Mouse (Mus musculus): ENCODE data around the gene Olfr1427. TPM values are rescaled to one million over a fixed set of nuclear protein-coding genes. Genes with fewer than 3 reads are reported as not detected.
"Not testable (repeated sequence)": the region's sequence is repeated elsewhere in the genome, so short reads cannot be mapped to it uniquely, and the experiment has no call there.

Olfr1427 gene
- polyA plus RNA-seq (2015; fragmentation: Nextera tagmentation; extraction: Ambion mirVana), result not detected in 2 replicates

GRCm38 (mm10) chr19:12103234-12103633 lies at the start of gene Olfr1427:
Gene Olfr1427, minus strand, starts transcription at chr19:12103334.
- WGBS, result 96% methylated on average over 2 of the region's 2 CpGs
- H3K4me1 ChIP-seq, result no peaks in the 10 kb centered on the region
- H3K36me3 ChIP-seq (replicated peaks), result no peaks in the 10 kb centered on the region
- no peak for ATAC-seq (replicated peaks)
- H3K4me2 ChIP-seq, result no peak within 1 kb of the TSS
- H3K27me3 ChIP-seq (replicated peaks), result no peaks in the 10 kb centered on the region
- H3K4me3 ChIP-seq, result no peak within 1 kb of the TSS
- H3K9me3 ChIP-seq, result no peaks in the 10 kb centered on the region
- no peak within 1 kb of the TSS for H3K27ac ChIP-seq
- no peak within 1 kb of the TSS for H3K9ac ChIP-seq

- no peaks in the 10 kb centered on the region for H3K27me3 ChIP-seq (replicated peaks)
- H3K9ac ChIP-seq, result no peak overlapping the region
- H3K36me3 ChIP-seq (replicated peaks), result no peaks in the 10 kb centered on the region
- no peaks in the 10 kb centered on the region for H3K4me1 ChIP-seq
- no peak overlapping the region for H3K4me2 ChIP-seq
- H3K27ac ChIP-seq, result no peak overlapping the region
- H3K4me3 ChIP-seq, result no peak overlapping the region
- H3K9me3 ChIP-seq, result no peaks in the 10 kb centered on the region
- 85% methylated on average over 3 of the region's 3 CpGs for WGBS
- no peak for ATAC-seq (replicated peaks)
Measured at GRCm38 (mm10) chr19:12145452-12145851, 42.3 kb upstream of the Olfr1427 start.

DNA sequence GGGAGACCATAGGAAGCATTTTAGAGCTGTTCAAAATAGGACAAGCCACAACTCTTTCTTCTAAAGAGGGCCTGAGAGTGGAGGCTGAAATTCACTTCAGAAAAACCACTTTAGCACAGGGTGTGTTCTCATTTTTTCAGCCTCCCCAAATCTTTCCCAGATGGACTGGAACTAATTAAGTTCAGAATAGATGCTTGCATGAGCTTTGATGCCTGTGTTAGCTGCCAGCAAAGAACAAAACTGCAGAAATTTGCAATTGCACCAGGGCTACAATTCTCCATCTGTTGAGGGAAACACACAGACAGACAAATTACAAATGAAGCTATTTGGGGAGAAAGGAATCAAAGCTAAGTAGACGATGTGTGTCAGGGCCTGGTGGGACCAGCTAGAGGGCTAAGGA lies 40.2 kb upstream of the Olfr1427 start:
- H3K4me1 ChIP-seq, result no peaks in the 10 kb centered on the region
- no peak overlapping the region for H3K9ac ChIP-seq
- H3K9me3 ChIP-seq, result no peaks in the 10 kb centered on the region
- H3K36me3 ChIP-seq (replicated peaks), result no peaks in the 10 kb centered on the region
- H3K27ac ChIP-seq, result no peak overlapping the region
- no peak overlapping the region for H3K4me3 ChIP-seq
- no peak for ATAC-seq (replicated peaks)
- no peaks in the 10 kb centered on the region for H3K27me3 ChIP-seq (replicated peaks)
- H3K4me2 ChIP-seq, result no peak overlapping the region
- WGBS, result 39% methylated on average over 1 of the region's 1 CpGs

DNA sequence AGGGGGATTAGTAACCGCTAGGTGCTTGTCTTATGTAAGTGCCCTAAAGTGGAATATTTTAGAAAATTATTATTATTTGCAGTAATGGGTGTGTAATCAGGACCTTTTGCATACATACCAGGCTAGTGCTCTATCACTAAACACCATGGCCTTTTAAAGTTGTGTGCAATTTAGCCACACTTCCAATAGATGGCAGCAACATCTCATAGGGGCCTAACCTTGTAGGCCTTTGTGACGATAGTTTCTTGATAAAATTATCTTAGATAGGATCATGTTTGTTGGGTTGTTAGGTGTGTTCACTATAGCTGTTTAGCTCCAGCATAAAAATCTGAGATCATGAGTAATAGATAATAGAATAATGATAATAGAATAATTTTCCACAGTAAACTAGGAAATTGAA lies 31.2 kb upstream of the Olfr1427 start:
- Histone ChIP-seq H3K4me2 (no peak overlapping the region), H3K4me3 (no peak overlapping the region), H3K27me3 (replicated peaks) (no peaks in the 10 kb centered on the region), H3K36me3 (replicated peaks) (no peaks in the 10 kb centered on the region), H3K9ac (no peak overlapping the region), H3K27ac (no peak overlapping the region), H3K4me1 (no peaks in the 10 kb centered on the region), H3K9me3 (no peaks in the 10 kb centered on the region)
- 34% methylated on average over 2 of the region's 2 CpGs for WGBS
- ATAC-seq (replicated peaks), result no peak

DNA sequence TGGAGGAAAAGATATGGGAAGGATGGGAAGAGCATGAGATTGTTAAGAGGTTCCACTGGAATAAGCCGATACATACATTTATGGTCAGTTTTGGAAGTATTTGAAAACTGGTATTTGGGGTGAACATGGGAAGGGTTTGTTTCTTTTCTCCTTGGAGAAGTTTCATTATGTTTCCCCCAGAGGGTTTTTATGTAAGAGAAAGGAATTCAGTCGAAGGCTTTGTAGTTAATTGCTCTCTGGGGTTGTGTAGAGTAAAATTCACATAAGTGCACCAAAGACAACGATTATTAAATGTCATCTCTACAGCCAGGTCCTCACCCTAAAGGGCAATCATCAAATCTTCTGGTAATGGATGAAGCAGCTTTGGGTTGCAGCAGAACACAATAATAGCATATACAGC lies 20.0 kb upstream of the Olfr1427 start, which contains the start of gene Olfr76:
TSS of gene Olfr76 (minus strand) at position 101 of the 400 bp plus-strand sequence.
- Histone ChIP-seq H3K4me1 (no peaks in the 10 kb centered on the region), H3K9me3 (no peaks in the 10 kb centered on the region)
- 80% methylated on average over 3 of the region's 3 CpGs for WGBS

DNA sequence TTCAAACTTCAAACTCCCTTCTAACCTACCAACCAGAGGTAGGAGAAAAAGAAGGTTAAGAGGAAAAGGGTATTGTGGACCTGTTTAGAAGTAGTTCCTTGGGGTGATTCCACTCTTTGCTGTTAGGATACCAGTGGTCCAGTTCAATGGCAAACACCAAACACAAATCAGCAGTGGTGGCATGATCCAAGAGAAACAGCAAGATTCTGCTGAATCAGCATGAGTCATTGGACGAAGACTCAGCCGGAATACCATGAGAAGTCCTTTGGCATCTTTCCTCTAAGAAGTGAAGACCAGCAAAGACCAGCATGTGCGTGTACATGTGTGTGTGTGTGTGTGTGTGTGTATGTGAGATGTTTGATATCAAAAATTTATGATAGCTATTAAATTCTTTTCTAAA lies 13.3 kb upstream of the Olfr1427 start:
- H3K27ac ChIP-seq, result no peak overlapping the region
- H3K4me3 ChIP-seq, result no peak overlapping the region
- H3K9ac ChIP-seq, result no peak overlapping the region
- no peaks in the 10 kb centered on the region for H3K36me3 ChIP-seq (replicated peaks)
- no peaks in the 10 kb centered on the region for H3K4me1 ChIP-seq
- H3K27me3 ChIP-seq (replicated peaks), result no peaks in the 10 kb centered on the region
- H3K4me2 ChIP-seq, result no peak overlapping the region
- no peak for ATAC-seq (replicated peaks)
- WGBS, result 89% methylated on average over 3 of the region's 3 CpGs
- H3K9me3 ChIP-seq, result no peaks in the 10 kb centered on the region

More for the DNA sequence above, 20.0 kb upstream of the Olfr1427 start, which contains the start of gene Olfr76:
- Histone ChIP-seq H3K27me3 (replicated peaks) (no peaks in the 10 kb centered on the region), H3K36me3 (replicated peaks) (no peaks in the 10 kb centered on the region), H3K27ac (no peak within 1 kb of the TSS), H3K4me3 (no peak within 1 kb of the TSS), H3K4me2 (no peak within 1 kb of the TSS), H3K9ac (no peak within 1 kb of the TSS)
- no peak for ATAC-seq (replicated peaks)

DNA sequence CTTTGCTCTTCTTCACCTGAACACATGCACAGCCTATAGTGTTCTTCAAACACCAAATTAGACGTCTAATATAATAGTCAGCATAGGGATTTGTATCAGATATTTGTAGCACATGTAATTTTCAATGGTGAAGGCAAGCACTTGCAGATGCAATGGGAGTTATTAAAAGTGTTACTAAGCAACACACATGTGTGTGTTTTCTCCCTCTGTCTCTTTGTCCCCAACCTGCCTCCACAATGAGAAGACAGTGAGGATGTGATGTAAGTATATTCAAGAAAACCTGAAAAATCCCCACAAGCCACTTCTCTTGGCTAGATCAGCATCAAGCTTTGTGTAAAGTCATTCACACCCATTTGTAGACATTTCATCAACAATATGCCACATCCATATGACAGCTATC lies 12.7 kb upstream of the Olfr1427 start, which contains the start of gene Olfr1428:
TSS of gene Olfr1428 (minus strand) at position 101 of the 400 bp plus-strand sequence.
- no peak for ATAC-seq (replicated peaks)
- no peaks in the 10 kb centered on the region for H3K4me1 ChIP-seq
- H3K4me2 ChIP-seq, result no peak within 1 kb of the TSS
- 87% methylated on average over 1 of the region's 1 CpGs for WGBS
- H3K4me3 ChIP-seq, result no peak within 1 kb of the TSS
- H3K9me3 ChIP-seq, result no peaks in the 10 kb centered on the region
- H3K27me3 ChIP-seq (replicated peaks), result no peaks in the 10 kb centered on the region
- H3K9ac ChIP-seq, result no peak within 1 kb of the TSS
- no peak within 1 kb of the TSS for H3K27ac ChIP-seq
- H3K36me3 ChIP-seq (replicated peaks), result no peaks in the 10 kb centered on the region

DNA sequence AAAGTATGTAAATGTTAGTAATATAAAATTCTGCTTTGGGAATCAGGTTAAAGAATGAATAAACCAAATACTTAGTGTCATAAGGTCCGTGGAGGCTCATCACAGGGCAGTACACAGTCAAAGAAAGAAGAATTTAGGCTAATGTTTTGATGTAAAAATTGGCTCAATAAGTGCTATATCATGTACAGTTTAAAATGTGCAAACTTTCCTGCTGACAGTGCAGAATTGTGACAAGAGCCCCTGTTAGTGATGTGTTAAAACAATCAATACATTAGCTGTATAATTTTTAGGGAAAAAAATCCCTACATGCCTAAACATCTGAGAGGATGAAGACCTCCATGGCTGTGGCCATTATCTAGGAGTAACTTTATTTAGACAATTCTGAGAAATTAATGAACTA lies 10.7 kb upstream of the Olfr1427 start:
- H3K27ac ChIP-seq, result no peak overlapping the region
- no peaks in the 10 kb centered on the region for H3K27me3 ChIP-seq (replicated peaks)
- no peaks in the 10 kb centered on the region for H3K4me1 ChIP-seq
- no peak overlapping the region for H3K9ac ChIP-seq
- ATAC-seq (replicated peaks), result no peak
- H3K9me3 ChIP-seq, result no peaks in the 10 kb centered on the region
- H3K36me3 ChIP-seq (replicated peaks), result no peaks in the 10 kb centered on the region
- H3K4me2 ChIP-seq, result no peak overlapping the region
- H3K4me3 ChIP-seq, result no peak overlapping the region
- WGBS, result 57% methylated on average over 1 of the region's 1 CpGs

- no peak for ATAC-seq (replicated peaks)
- WGBS, result 66% methylated on average over 1 of the region's 1 CpGs
- Histone ChIP-seq H3K36me3 (replicated peaks) (no peaks in the 10 kb centered on the region), H3K4me1 (no peaks in the 10 kb centered on the region), H3K9me3 (no peaks in the 10 kb centered on the region), H3K9ac (no peak overlapping the region), H3K27ac (no peak overlapping the region), H3K4me2 (no peak overlapping the region), H3K4me3 (no peak overlapping the region), H3K27me3 (replicated peaks) (no peaks in the 10 kb centered on the region)
Measured at GRCm38 (mm10) chr19:12104541-12104940, 1.4 kb upstream of the Olfr1427 start.

GRCm38 (mm10) chr19:12091913-12092312 lies 11.2 kb downstream of the Olfr1427 start, which contains the start of gene Olfr1426:
Gene Olfr1426, minus strand, starts transcription at chr19:12092013.
- ATAC-seq (replicated peaks), result no peak
- Histone ChIP-seq H3K4me1 (no peaks in the 10 kb centered on the region), H3K4me3 (no peak within 1 kb of the TSS), H3K27ac (no peak within 1 kb of the TSS), H3K27me3 (replicated peaks) (no peaks in the 10 kb centered on the region), H3K4me2 (no peak within 1 kb of the TSS), H3K9me3 (no peaks in the 10 kb centered on the region), H3K36me3 (replicated peaks) (no peaks in the 10 kb centered on the region), H3K9ac (no peak within 1 kb of the TSS)
- 80% methylated on average over 1 of the region's 1 CpGs for WGBS

DNA sequence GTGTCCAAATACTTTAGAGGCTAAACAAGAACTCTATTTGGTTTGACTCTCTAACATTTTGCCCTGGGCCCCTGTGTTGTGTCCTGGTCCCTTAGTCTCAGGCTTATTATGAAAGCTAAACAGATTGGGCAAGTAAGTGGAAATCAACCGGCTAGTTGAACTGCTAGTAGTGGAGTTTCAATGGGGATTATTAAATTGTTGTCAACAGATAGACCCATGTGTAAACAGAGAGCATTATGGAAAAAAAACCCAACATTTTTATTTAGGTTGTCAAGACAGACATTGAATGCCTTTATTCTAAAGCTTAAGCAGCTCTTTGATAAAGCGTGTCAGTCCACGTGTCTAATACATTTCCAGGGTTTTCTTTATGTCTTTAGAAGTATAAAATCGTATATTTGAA lies 25.5 kb downstream of the Olfr1427 start, which contains the start of gene Olfr1425:
TSS of gene Olfr1425 (minus strand) at position 101 of the 400 bp plus-strand sequence.
- ATAC-seq (replicated peaks); H3K4me2 ChIP-seq: not testable (repeated sequence)

GRCm38 (mm10) chr19:12069546-12069945 lies 33.6 kb downstream of the Olfr1427 start:
- not testable (repeated sequence) for H3K9ac ChIP-seq; H3K4me3 ChIP-seq; ATAC-seq (replicated peaks); H3K27ac ChIP-seq; H3K9me3 ChIP-seq; H3K4me2 ChIP-seq; H3K4me1 ChIP-seq; H3K27me3 ChIP-seq (replicated peaks); H3K36me3 ChIP-seq (replicated peaks)
- WGBS, result 74% methylated on average over 1 of the region's 1 CpGs

More for the DNA sequence above, 25.5 kb downstream of the Olfr1427 start, which contains the start of gene Olfr1425:
- WGBS, result 84% methylated on average over 4 of the region's 4 CpGs
- H3K36me3 ChIP-seq (replicated peaks); H3K27me3 ChIP-seq (replicated peaks); H3K9ac ChIP-seq; H3K27ac ChIP-seq; H3K4me3 ChIP-seq; H3K9me3 ChIP-seq; H3K4me1 ChIP-seq: not testable (repeated sequence)

- not testable (repeated sequence) for H3K9me3 ChIP-seq; ATAC-seq (replicated peaks); H3K27me3 ChIP-seq (replicated peaks); H3K4me1 ChIP-seq; H3K4me3 ChIP-seq; H3K27ac ChIP-seq; H3K9ac ChIP-seq; H3K36me3 ChIP-seq (replicated peaks); H3K4me2 ChIP-seq
- WGBS, result 68% methylated on average over 1 of the region's 1 CpGs
Measured at GRCm38 (mm10) chr19:12067806-12068205, 35.3 kb downstream of the Olfr1427 start.

All from midbrain, embryonic 15.5 days (tissue).